Mouse (Mus musculus) embryonic facial prominence, embryonic 10.5 days (tissue): ENCODE results near the gene Mepe. TPM values are rescaled to one million over a fixed set of nuclear protein-coding genes. Genes with fewer than 3 reads are reported as not detected.
A peak's percentile ranks its signal among the peaks of the same experiment; 100 is the strongest.

Experiments used
- DNase-seq: peaks from one replicate; pipeline ENCODE4 v3.0.0-alpha.2; 2017; ENCODE audit warnings: low spot score
- H3K27ac ChIP-seq: fragments of 300-500 bp; sonication (generic); replicated peaks from 2 replicates; pipeline ENCODE4 v1.5.1; 2016; ENCODE audit warnings: mild to moderate bottlenecking
- H3K27me3 ChIP-seq: fragments of 300-500 bp; sonication (generic); replicated peaks from 2 replicates; pipeline ENCODE4 v1.6.1; 2016; ENCODE audit warnings: low read depth, mild to moderate bottlenecking; ENCODE audit not compliant: poor library complexity, severe bottlenecking
- H3K36me3 ChIP-seq: fragments of 300-500 bp; sonication (generic); replicated peaks from 2 replicates; pipeline ENCODE4 v1.6.1; 2016; ENCODE audit warnings: mild to moderate bottlenecking, moderate library complexity
- H3K4me1 ChIP-seq: fragments of 300-500 bp; sonication (generic); 2 replicates; pipeline ENCODE4 v1.6.1; 2016
- H3K4me3 ChIP-seq: fragments of 300-500 bp; sonication (generic); 2 replicates; pipeline ENCODE4 v1.5.1; 2016; ENCODE audit warnings: mild to moderate bottlenecking, moderate library complexity
- H3K9me3 ChIP-seq: fragments of 300-500 bp; sonication (generic); 2 replicates; pipeline ENCODE4 v1.6.1; 2016; ENCODE audit warnings: mild to moderate bottlenecking
- WGBS: fragments of 180-500 bp; shearing (Covaris S2); methylation state at CpG from one replicate; pipeline ENCODE4 v1.1.7; 2016; 5-methylcytosine and 5-hydroxymethylcytosine counted together
- polyA plus RNA-seq: library from polyadenylated mRNA; unstranded; fragments of >200 nt; fragmentation: Nextera tagmentation; extraction: Ambion mirVana; gene quantifications from 2 replicates; pipeline ENCODE4 v1.2.1, GENCODE M21; 2016

Gene Mepe
- polyA plus RNA-seq, 1 experiment from 2014 or later = not detected

DNA sequence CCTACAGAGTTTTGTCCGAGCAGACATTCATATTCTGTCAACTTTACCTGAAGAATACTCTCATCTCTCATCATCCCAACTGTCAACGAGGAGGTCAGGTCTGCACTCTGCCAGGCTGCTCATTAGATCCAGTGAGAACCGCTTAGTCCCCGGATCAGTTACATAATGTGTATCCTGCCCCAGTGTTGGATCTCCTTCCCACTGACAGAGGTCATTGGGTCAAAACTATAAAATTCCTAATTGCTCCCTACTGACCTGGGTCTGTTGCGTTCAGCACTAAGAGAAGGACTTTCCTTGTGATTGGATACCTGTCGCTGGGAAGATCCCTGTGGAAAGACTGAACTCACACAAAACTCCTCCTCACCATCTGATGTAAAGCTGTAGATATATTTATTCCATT, 34.1 kb downstream of the Mepe start:
- H3K9me3 ChIP-seq = no peaks in the 10 kb centered on the region
- WGBS = 35% methylated on average over 6 of the region's 6 CpGs
- H3K4me1 ChIP-seq = peaks cover 16% of the 10 kb centered on the region
- H3K27ac ChIP-seq = no peak overlapping the region
- no peaks in the 10 kb centered on the region for H3K36me3 ChIP-seq
- H3K4me3 ChIP-seq = no peak overlapping the region
- peaks cover 7% of the 10 kb centered on the region; the same call in 1 of the 2 replicates for H3K27me3 ChIP-seq
- peak; percentile 41 for DNase-seq

DNA sequence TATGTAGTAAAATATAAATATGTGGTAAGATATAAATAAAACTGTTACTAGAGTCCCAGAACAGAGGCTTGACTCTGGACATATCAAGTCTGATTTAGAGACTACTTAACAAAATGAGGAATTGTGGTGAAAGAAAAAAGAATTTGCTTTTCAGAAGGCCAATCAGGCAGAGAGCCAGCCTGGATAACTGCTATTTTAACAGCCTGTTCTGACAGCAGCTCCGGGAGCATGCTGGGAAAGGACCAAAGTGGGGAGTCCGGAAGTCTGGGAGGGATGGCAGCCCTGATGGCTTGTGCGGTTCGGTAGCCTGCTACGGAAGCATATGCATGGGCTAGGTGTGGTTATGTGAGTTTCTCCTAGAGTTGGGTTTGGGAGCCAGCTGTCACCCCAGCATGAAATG, 45.5 kb downstream of the Mepe start:
- Histone ChIP-seq H3K27me3 (no peaks in the 10 kb centered on the region), H3K27ac (no peak overlapping the region), H3K4me1 (peaks cover 19% of the 10 kb centered on the region), H3K36me3 (no peaks in the 10 kb centered on the region), H3K4me3 (no peak overlapping the region), H3K9me3 (0 out of 2 replicates have a peak, but pooled peaks cover 2% of the 10 kb centered on the region)
- WGBS = 80% methylated on average over 5 of the region's 5 CpGs
- no peak for DNase-seq

DNA sequence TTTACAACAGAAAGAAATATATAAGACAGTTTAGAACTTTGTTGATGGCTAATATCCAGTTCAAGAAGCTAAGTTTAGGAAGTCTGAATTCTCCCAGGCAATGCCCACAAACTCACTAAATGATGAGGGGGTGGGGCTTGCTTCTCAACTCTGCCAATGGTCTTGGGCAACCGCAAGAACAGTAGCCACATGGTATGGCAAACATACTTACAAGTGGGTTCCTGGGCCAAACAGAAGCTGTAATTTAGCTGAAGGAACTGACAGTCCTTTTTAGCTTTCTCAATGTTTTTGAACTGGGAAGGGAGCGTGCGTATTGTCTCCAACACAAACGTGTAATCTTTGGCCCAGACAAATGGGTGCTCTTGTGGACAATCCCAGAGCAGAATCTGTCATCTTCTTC, 46.2 kb downstream of the Mepe start:
- H3K4me1 ChIP-seq = peaks cover 19% of the 10 kb centered on the region
- H3K36me3 ChIP-seq = no peaks in the 10 kb centered on the region
- no peak for DNase-seq
- 93% methylated on average over 4 of the region's 4 CpGs for WGBS
- no peak overlapping the region for H3K4me3 ChIP-seq
- H3K27ac ChIP-seq = no peak overlapping the region
- no peaks in the 10 kb centered on the region for H3K27me3 ChIP-seq
- H3K9me3 ChIP-seq = 0 out of 2 replicates have a peak, but pooled peaks cover 1% of the 10 kb centered on the region

DNA sequence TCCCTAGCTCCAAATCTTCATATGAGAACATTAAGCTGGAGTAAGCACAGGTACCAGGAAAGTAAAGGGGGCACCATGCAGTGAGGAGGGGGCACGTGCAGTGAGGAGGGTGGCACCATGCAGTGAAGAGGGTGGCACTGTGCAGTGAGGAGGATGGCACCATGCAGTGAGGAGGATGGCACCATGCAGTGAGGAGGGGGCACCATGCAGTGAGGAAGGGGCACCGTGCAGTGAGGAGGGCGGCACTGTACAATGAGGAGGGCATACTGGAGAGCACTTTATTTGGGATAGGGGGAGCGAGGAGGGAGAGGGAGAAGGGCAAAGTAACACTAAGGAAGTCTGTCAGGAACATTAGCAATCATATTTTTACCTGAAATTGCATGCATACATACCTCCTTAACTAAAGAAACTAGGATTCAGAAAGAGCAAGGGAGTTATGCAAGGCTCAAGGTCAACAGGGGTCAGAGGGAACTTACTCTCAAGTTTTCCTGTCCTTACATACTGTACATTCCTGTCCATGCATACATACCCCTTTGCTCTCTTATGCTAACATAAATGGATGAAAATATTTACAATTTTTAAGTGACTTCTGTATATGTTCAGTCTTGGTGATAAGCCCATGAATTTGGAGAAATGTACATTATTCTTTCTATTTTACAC, 48.6 kb downstream of the Mepe start:
- WGBS = 82% methylated on average over 4 of the region's 4 CpGs
- H3K4me3 ChIP-seq = no peak overlapping the region
- H3K27ac ChIP-seq = no peak overlapping the region; the same call in 1 of the 2 replicates
- no peaks in the 10 kb centered on the region for H3K36me3 ChIP-seq
- no peak for DNase-seq
- no peaks in the 10 kb centered on the region for H3K27me3 ChIP-seq
- peaks cover 19% of the 10 kb centered on the region for H3K4me1 ChIP-seq
- H3K9me3 ChIP-seq = no peaks in the 10 kb centered on the region

DNA sequence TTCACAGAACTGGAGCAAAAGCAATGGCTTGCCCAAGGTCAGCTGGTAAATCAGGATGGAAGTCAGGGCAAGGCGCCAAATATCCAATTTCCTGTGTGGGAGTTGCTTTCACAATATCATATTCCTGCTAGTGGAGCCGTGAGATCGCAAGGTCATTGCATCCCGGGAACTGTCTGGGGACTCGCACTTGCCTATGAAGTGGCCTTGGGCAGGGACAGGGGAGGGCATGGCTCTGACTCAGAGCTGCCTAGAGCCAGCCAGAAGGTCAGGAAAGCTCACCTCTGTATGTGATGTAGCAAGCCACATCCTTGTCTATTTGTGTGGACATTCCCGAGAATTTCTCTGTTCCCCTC, 49.2 kb downstream of the Mepe start:
- Histone ChIP-seq H3K36me3 (no peaks in the 10 kb centered on the region), H3K27me3 (no peaks in the 10 kb centered on the region), H3K4me1 (peaks cover 19% of the 10 kb centered on the region), H3K9me3 (no peaks in the 10 kb centered on the region), H3K27ac (no peak overlapping the region), H3K4me3 (no peak overlapping the region)
- WGBS = 65% methylated on average over 6 of the region's 6 CpGs
- DNase-seq = peak; percentile 26

DNA sequence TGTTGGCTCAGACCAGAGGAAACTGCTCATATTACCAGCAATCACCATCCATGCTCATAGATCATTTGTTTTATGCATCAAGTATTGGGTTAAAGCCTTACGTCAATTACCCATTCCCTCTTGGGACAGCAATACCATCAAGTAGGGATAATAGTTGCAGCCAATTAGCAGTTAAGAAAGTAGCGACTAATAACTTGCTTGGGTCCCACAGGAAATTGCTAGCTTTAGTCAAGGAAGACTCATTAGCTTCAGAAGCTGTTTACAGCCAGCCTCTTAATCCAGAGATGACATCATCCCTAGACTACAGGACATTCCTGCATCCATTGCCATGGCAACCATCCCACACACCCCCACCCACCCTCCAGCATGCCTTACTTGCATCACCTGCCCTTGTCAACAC, 50.0 kb downstream of the Mepe start:
- 60% methylated on average over 2 of the region's 2 CpGs for WGBS
- H3K27me3 ChIP-seq = no peaks in the 10 kb centered on the region
- H3K36me3 ChIP-seq = no peaks in the 10 kb centered on the region
- H3K9me3 ChIP-seq = no peaks in the 10 kb centered on the region
- peaks cover 19% of the 10 kb centered on the region for H3K4me1 ChIP-seq
- peak; percentile 18 for DNase-seq
- no peak overlapping the region for H3K4me3 ChIP-seq
- H3K27ac ChIP-seq = no peak overlapping the region

DNA sequence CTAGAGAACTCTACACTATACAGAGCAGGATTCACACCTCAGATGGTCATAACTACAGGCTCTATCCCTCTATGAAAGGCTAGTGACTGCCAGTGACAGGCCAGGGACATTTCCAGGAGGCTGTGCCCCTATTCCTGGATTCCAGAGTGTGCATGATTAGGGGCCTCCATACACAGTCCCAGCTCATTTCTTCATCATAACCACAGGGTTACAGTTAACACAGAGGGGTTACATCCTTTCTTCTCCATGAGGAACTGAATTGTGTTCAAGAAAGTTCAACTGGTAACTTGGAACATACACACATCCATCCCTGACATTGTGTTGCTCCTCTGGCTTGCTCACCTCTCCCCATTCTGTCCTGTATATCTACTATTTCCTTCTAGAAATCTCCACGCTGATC, 51.8 kb downstream of the Mepe start:
- no peaks in the 10 kb centered on the region for H3K36me3 ChIP-seq
- H3K4me3 ChIP-seq = no peak overlapping the region
- WGBS = 89% methylated on average over 1 of the region's 1 CpGs
- no peak overlapping the region for H3K27ac ChIP-seq
- no peaks in the 10 kb centered on the region for H3K27me3 ChIP-seq
- DNase-seq = no peak
- H3K9me3 ChIP-seq = no peaks in the 10 kb centered on the region
- peaks cover 19% of the 10 kb centered on the region for H3K4me1 ChIP-seq

DNA sequence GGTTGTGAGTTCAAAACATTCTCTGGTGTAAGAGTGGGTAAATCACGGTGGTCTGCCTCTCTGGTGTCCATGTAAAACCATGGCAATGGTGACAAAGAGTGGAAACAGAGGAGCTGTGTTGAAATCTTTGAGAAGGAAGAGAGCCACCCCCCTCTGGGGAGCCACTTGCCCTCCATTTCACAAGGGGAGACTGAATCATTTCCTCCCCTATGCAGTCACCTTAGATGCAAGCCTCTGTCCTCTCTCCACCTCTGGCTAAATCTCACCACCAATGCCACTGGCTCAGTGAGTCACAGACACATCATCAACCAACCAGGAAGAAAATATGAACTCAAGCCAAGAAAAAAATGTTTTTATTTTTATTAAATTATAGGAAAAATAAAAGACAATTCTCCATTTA, 55.4 kb downstream of the Mepe start:
- Histone ChIP-seq H3K27me3 (no peaks in the 10 kb centered on the region), H3K4me1 (no peaks in the 10 kb centered on the region), H3K27ac (no peak overlapping the region), H3K4me3 (no peak overlapping the region), H3K9me3 (no peaks in the 10 kb centered on the region), H3K36me3 (no peaks in the 10 kb centered on the region)
- WGBS = 81% methylated on average over 1 of the region's 1 CpGs
- DNase-seq = no peak

DNA sequence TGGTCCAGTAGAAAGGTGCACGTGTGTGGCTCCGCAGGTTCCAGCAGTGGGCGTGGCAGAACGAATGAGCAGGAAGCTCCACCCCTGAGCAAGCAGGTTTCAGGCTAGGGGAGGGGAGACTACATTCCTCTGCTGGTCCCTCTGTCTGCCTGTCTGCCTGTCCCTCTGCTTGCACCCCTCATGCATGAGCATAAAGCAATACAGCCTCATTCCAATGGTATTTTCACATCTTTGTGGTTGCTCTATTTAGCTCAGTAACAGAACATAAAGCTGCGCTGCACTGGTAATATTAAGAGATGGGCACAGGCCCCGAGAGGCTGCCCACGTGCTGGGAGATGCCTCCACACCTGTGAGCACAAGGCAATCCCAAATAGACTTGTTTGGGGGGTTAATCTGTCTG, 56.5 kb downstream of the Mepe start:
- no peaks in the 10 kb centered on the region for H3K9me3 ChIP-seq
- WGBS = 68% methylated on average over 5 of the region's 7 CpGs

DNA sequence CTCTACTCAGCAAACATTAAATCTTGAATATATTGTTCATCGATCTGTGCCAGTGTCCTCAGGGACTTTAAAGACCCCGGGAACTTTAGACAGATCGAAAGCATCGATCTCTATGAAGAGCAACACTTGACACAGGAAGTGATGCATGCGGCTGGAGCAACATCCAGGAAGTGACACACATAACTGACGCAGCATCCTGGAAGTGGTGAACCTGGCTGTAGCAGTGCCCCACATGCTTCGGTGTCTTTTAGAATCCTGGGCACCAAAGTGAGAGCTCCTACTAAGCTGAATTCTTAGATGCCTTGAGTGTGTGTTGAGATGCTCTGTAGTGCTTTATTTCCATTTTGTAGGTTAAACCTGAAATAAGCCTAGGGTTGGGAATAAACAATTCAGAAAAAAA, 59.4 kb downstream of the Mepe start:
- Histone ChIP-seq H3K9me3 (no peaks in the 10 kb centered on the region), H3K27ac (no peak overlapping the region), H3K27me3 (no peaks in the 10 kb centered on the region), H3K36me3 (no peaks in the 10 kb centered on the region), H3K4me3 (no peak overlapping the region), H3K4me1 (no peaks in the 10 kb centered on the region)
- WGBS = 93% methylated on average over 7 of the region's 7 CpGs
- no peak for DNase-seq

More for the DNA sequence above, 56.5 kb downstream of the Mepe start:
- Histone ChIP-seq H3K27ac (no peak overlapping the region), H3K36me3 (no peaks in the 10 kb centered on the region), H3K4me3 (no peak overlapping the region), H3K4me1 (no peaks in the 10 kb centered on the region), H3K27me3 (no peaks in the 10 kb centered on the region)
- DNase-seq = no peak

DNA sequence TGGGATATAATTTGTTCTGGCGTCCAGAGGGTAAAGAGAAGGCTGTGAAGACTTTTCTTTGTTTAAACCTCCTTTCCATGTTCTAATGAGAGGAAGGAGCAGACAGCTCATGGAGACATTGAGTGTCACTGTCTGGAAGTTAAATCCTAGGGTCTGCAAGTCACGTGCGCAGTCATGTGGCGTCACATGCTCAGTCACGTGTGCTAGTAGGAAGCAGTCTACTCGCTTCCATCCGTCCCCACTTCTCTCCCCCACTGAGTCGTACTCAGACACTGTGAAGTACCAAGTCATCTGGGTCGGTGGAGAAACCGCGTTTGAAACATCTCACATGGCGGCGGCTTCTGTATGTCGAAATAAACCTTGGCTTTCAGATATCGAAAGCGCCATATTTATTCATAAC, 60.4 kb downstream of the Mepe start:
- no peak for DNase-seq
- H3K9me3 ChIP-seq = no peaks in the 10 kb centered on the region
- no peaks in the 10 kb centered on the region for H3K36me3 ChIP-seq
- no peak overlapping the region for H3K4me3 ChIP-seq
- H3K27ac ChIP-seq = no peak overlapping the region
- 94% methylated on average over 16 of the region's 16 CpGs for WGBS
- no peaks in the 10 kb centered on the region for H3K27me3 ChIP-seq
- no peaks in the 10 kb centered on the region for H3K4me1 ChIP-seq

DNA sequence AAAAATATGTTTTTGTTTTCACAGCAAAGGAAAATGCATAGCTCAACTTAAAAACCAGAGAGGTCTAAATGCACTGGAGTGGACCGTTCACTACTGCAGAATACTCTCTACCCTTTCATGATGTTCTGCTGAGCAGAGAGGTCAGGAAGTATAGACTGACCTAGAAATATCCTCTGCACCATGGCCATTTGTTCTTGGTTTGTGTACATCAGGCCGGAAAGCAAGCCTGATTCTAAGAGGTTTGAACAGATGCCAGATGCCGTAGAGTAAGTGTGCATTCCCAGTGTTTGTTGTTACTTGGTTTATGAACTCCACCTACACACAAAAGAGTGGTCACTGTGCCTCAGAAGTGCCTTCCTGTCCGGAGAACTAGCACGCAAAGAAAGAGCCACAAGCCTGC, 61.8 kb downstream of the Mepe start:
- Histone ChIP-seq H3K36me3 (no peaks in the 10 kb centered on the region), H3K9me3 (no peaks in the 10 kb centered on the region), H3K4me3 (no peak overlapping the region), H3K27ac (no peak overlapping the region), H3K27me3 (no peaks in the 10 kb centered on the region), H3K4me1 (no peaks in the 10 kb centered on the region)
- 76% methylated on average over 5 of the region's 5 CpGs for WGBS
- no peak for DNase-seq
